In the genomic region with DNA sequence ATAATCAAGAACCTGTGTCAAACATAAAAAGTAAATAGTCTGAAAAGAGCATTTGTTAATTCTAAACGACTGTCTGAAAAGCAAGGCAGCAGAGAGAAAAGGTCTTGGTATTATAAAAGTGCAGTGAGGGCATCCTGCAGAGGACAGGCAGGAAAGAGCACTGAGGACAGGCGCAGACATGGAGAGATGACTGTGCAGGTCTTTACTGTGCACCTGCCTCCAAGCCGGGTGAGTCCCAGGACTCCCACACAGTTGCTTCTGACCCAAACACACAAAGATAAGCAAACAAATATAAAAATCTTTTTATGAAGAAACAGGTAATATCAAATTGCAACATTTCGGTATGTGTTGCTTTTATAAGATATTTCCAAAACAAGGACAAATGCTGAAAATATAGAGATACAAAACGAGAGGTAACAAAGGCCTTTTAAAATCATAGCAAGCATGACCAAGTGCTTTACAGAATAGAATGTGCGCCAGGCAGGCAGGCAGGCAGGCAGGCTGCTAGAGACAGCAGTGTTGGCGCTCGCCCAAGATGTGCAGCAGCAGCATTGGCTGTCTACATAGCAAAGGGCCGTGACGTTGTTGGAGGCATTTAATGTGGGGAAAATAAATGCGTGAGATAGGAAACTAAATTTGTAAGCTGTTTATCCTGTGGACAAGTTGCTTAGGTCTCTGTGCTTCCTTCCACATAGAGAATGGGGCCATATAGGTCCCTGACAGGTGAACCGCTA, we compare ENCODE assay signal across 9 mouse cellular contexts. TPM values are rescaled to one million over a fixed set of nuclear protein-coding genes. Genes with fewer than 3 reads are reported as not detected.
DNase-seq lines count a peak whose midpoint lies in the region; ATAC-seq and TF ChIP-seq lines count a peak whose summit lies in the region.
"Had no signal": no experiment of that assay in that cellular context is flagged by ENCODE, and none has a peak within 500 bp of the region (broad histone marks: within the 10 kb centered on the region; RNA-seq: fewer than 3 reads in every experiment).

No protein-coding gene starts in this region.

- WGBS in kidney, embryonic 15.5 days, result 85% methylated on average over 12 of the region's 12 CpGs

- no peak for TF ChIP-seq CTCF in brain, embryonic 14.5 days (IDR thresholded peaks at IDR 0.05; ENCODE audit: borderline replicate concordance, extremely low read depth, insufficient read depth, insufficient read length)

- DNase-seq in cerebellum, adult 11-12 months, result peak; percentile 9
- peak; percentile 49 to 53 for DNase-seq in kidney, postnatal 25 days
- DNase-seq in brain, embryonic 14.5 days (ENCODE audit: low read depth), result peak; percentile 93
- DNase-seq in layer of hippocampus, postnatal 36 days, result peak; percentile 56 to 57
- DNase-seq in thymus, adult 18-20 months, result no peak
- no peak for DNase-seq in embryo, embryonic 10 days (ENCODE audit: low spot score)
- DNase-seq: liver, embryonic 13.5 days had no signal

- no peak overlapping the region for H3K4me2 ChIP-seq in kidney, embryonic 15.5 days
- H3K4me2 ChIP-seq: liver, embryonic 13.5 days had no signal

- H3K36me3 ChIP-seq in kidney, embryonic 15.5 days, result peaks cover 85% of the 10 kb centered on the region

- TF ChIP-seq POLR2A in brain, embryonic 14.5 days (IDR thresholded peaks at IDR 0.05; ENCODE audit: borderline replicate concordance, extremely low read depth, insufficient read depth, insufficient read length, poor library complexity, severe bottlenecking), result no peak

- no peak overlapping the region for H3K9ac ChIP-seq in kidney, embryonic 15.5 days
- H3K9ac ChIP-seq: liver, embryonic 13.5 days had no signal

- H3K4me1 ChIP-seq in kidney, embryonic 15.5 days, result peaks cover 3% of the 10 kb centered on the region; the same call in 1 of the 2 replicates
- H3K4me1 ChIP-seq: liver, embryonic 13.5 days had no signal

- H3K4me3 ChIP-seq in kidney, embryonic 15.5 days (replicated peaks), result no peak overlapping the region
- H3K4me3 ChIP-seq: liver, embryonic 13.5 days had no signal

- no peak overlapping the region for H3K27ac ChIP-seq in kidney, embryonic 15.5 days
- H3K27ac ChIP-seq: liver, embryonic 13.5 days had no signal

- no peak for ATAC-seq in cerebellum, adult (ENCODE audit: insufficient number of reproducible peaks, low FRiP score, low TSS enrichment)
- ATAC-seq in kidney, embryonic 15.5 days (replicated peaks; ENCODE audit: low FRiP score), result no peak

- H3K27me3 ChIP-seq in kidney, embryonic 15.5 days, result no peaks in the 10 kb centered on the region
- H3K27me3 ChIP-seq: liver, embryonic 13.5 days had no signal

- no peaks in the 10 kb centered on the region for H3K9me3 ChIP-seq in kidney, embryonic 15.5 days (replicated peaks)
- H3K9me3 ChIP-seq: liver, embryonic 13.5 days had no signal

RNA-seq across cellular contexts. Expression of a gene that starts 35.4 kb away (rescaled TPM):
- polyA plus RNA-seq in kidney, embryonic 15.5 days (2015; fragmentation: Nextera tagmentation; extraction: Ambion mirVana), result 24.0 and 24.2 TPM in 2 replicates
- polyA plus RNA-seq in brain, embryonic 14.5 days (2012; rRNA removed), result 26.2 and 27.0 TPM in 2 replicates
- total RNA-seq in layer of hippocampus, postnatal 36 days (2021), result 10 to 100 TPM; 44.9 TPM

Comparison
In these comparisons a context has a peak if more than half of its experiments do, and no peak if none do; other contexts are left out.
1. DNase-seq: peak in cerebellum, adult 11-12 months (single experiment), kidney, postnatal 25 days (2 of 2), brain, embryonic 14.5 days (single experiment) and layer of hippocampus, postnatal 36 days (2 of 2); none in thymus, adult 18-20 months (0 of 2) and embryo, embryonic 10 days (single experiment).